Mouse (Mus musculus) cerebral cortex, adult 2 months (tissue): ENCODE measurements around the gene Ankrd2.

Experiments
- WGBS: fragments of 180-500 bp; shearing (Covaris S2); methylation state at CpG from one replicate; pipeline ENCODE4 v1.1.7; 2018; 5-methylcytosine and 5-hydroxymethylcytosine counted together

Ankrd2 gene

DNA sequence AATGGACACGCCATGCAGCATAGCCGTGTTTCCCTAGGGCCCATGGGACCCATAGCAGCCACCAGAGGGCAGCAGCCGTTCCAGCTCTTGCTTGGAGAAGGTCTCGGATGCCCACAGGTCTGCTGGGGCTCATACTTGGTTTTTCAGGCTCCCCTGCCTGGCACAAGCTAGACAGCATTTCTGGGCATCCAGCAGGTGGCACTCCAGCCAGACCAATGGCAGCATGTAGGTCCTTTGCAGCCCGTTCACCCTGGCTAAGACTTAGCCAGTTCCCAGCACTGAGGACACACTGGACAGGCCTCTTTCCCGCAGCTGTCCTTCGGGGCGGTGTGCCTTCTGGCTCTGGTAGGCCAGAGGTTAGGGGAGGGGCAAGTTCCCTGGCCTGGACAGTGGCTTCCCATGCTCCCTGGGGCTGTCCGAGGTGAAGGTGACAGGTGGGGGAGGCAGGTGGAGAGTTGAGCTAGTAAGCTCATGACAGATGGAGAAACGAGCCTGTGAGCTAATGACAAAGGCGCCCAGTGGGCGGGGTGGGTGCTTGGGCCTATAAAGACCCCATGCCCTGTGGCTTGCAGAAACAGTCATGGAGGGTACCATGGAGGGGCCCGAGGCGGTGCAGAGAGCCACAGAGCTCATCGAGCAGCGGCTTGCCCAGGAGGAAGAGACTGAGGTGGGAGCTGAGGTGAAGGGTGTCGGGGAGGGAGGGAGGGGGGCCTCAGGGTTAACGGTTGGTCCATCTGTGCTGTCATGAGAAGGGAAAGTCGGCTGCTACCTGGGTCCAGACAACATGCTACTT is at the start of gene Ankrd2:
Gene Ankrd2 (plus strand): TSS at position 545 of the 793 bp plus-strand sequence.
- 63% methylated on average over 19 of the region's 19 CpGs for WGBS

- 88% methylated on average over 4 of the region's 4 CpGs for WGBS
These were observed 48.6 kb upstream of the Ankrd2 start for GRCm38 (mm10) chr19:41987206-41987605.

DNA sequence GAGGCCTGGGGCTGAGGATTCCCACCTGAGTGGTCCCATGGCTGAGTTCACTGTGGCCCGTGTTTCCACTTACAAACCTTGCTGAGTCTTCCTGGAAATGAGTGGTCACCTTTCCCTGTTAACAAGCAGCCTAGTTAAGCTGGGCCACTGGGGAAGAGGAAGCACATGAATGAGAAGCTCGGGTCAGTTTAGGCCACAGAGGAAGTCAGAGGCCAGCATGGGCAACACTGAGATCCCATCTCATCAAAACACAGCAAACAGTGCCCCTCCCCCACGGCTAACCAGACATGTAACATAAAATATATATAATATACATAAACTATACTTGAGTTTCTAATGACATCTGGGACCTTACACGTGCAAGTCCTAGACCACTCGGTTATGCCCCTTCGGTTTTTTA is 46.0 kb upstream of the Ankrd2 start:
- WGBS: 81% methylated on average over 6 of the region's 6 CpGs

DNA sequence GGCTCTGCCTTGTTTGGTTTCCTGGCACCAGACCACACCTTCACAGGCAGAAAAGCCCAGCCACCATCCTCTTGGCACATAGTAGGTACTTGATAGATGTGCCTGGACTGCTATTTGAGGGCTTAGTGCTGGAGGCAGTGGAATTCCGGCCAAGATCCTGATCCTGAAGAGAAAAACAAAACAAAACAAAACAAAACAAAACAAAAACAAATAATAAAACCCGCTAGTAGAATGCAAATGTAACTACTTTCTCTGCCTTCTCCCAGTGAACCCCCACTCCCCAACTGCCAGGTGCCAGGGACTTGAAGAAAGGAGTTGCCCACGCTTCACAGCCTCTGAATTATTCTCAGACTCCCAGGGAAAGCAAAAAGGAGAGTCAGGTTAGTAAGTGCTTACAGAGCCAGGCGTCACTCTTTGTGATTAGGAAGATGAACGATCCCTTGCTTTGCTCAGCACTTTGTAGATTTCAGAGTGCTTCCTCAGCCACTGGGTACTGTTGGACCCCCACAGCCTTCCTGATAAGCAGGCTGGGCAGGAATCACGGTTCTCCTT is 43.8 kb upstream of the Ankrd2 start:
- WGBS: 47% methylated on average over 6 of the region's 6 CpGs

DNA sequence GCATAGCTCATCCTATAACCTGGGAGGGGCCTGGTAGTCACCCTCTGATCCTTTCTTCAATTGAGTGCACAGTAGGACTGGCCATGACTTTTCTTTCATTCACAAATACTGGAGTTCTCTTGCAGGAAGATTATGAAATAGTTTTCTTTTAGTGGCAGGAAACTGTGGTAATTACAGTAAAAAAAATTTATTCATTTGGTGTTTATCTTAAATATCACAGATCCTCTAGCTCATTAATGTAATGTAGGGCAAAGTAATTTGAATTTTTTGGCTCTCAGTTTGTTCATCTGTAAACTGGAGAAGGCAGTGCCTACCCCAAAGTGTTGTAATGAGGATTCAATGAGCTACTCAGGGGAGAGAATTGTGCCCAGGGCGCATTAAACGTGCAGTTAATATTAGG is 42.8 kb upstream of the Ankrd2 start:
- 54% methylated on average over 2 of the region's 2 CpGs for WGBS

DNA sequence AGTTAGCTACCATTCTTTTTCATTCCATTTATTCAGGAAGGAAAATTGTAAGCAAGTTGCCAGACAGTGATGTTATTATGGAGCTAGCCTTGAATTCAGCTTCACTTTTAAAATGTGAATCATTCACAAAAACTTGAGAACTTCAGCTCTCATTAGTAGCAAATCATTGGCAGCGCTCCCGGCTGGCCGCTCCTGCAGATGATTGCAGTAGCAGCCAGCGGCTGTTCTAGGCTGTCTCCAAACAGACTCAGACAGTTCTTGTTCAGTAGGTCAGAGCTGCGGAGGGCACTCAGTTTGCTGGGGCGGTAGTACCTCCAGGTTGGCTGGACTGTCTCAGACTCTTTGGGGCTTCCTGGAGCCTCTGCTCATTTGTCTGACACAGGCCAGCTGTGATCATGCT is 42.3 kb upstream of the Ankrd2 start:
- 25% methylated on average over 6 of the region's 6 CpGs for WGBS

GRCm38 (mm10) chr19:41994023-41994422 is 41.8 kb upstream of the Ankrd2 start:
- 94% methylated on average over 7 of the region's 7 CpGs for WGBS

DNA sequence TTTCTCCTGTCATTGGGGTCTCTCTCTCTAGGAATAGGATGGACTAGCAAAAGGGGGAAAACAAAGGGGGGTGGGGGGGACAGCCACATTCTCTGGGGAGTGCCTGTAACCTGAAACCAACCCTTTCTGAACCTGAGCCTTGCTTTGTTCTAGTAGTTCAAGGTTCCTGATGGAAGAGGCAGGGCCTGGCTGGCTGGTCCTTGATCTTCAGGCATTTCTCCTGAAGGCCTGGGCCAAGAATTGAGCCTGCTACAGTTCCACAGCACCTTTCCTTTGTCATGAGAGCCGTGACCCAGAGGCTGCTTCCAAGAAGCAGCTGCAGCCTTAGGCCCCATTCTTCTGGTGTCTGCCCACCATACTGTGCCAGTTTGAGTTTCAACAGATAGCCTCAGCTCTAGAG is 40.3 kb upstream of the Ankrd2 start:
- 85% methylated on average over 1 of the region's 1 CpGs for WGBS

DNA sequence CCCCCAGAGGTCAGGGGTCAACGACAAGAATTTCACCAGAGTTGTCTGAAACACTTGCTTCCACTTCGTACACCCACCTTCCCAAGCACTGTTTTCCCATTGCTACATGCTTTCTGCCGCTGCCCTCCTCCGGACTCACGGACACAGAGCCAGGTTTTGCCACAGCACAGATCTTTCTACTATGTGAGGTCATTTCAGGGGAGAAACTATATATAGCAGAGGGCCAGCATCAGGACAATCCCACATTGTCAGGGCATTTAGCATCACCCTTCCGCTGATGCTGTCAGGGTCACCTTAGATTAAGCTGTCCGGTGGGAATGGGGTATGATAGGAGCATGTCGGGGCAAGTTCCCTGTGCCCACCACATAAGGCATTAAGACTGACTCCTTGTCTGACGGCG is 38.7 kb upstream of the Ankrd2 start:
- WGBS: 92% methylated on average over 10 of the region's 10 CpGs

GRCm38 (mm10) chr19:41998770-41999548 is 36.8 kb upstream of the Ankrd2 start:
- WGBS: 87% methylated on average over 9 of the region's 9 CpGs

GRCm38 (mm10) chr19:41999688-42000283 is 36.0 kb upstream of the Ankrd2 start:
- WGBS: 82% methylated on average over 4 of the region's 4 CpGs

DNA sequence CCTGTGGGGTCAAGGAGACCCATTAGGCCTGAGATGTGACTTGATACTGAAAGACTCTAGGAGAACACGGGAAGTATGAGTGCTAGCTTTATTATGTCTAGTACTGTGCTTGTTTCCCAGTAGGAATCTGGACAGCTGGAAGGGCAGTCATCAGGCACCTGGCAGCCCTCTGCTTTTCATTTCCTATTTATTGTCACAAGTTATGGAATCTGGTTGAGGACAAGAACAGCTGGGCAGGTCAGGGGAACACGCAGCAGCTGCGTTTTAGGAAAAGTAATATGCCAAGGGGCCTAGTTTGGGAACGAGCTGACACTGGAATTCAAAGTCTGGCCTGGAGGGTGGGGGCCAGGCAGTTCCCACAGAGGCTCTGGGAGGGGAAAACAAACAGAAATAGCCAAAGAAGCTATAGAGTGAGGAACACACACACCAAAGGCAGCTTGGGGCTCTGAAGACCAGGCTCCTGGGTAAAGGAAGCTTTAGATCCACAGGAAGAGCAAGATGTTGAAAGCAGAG is 35.3 kb upstream of the Ankrd2 start:
- WGBS: 69% methylated on average over 4 of the region's 4 CpGs

DNA sequence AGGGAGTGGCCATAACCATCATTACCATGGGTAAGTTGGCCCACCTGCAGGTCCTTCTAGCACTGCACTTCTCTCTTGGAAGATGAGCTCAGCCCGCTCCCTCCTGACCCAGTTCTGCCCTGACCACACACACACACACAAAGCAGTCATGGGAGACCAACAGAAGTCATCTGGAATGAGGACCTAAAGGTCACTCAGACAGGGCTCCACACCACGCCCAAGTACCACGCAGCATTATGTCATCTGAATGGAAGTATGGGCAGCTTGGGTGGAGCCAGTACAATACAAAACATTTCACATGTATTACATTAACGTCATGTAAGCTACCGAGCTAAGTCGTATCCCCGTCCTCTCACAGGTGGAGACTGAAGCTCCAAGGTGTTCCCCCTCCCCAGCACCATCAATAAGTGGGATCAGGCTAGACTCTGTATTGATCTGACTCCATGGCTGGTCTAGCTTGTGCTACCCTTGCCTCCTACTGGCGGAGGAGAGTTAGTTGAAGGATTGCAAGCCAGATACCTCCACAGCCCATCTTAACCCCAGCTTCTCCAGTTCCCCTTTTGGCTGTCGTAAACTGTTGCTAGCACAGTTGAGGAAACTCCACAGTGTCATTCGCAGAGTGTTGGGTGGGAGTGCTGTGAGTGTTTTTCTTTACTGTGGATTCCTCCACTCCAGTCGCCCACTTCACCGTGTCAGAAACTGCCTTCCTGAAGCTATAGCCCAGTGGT is 34.4 kb upstream of the Ankrd2 start:
- 86% methylated on average over 12 of the region's 12 CpGs for WGBS

DNA sequence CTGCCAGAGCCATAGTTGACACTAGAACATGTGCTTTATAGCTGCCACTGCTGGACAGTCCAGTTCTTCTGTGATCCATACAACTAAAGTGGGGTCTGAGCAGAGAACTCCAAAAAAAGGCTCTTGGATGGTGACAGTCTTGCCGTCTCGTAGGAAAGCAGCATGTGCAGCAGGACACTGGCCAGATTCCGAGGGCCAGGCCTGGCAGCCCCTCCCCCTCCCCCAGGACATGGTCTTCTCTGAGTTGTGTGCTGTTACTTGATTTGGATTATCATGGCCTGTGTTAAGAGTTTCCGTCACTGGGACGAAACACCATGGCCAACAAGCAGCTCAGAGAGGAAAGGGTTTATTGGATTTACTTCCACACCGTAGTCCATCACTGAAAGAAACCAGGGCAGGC is 31.5 kb upstream of the Ankrd2 start:
- WGBS: 72% methylated on average over 6 of the region's 6 CpGs

DNA sequence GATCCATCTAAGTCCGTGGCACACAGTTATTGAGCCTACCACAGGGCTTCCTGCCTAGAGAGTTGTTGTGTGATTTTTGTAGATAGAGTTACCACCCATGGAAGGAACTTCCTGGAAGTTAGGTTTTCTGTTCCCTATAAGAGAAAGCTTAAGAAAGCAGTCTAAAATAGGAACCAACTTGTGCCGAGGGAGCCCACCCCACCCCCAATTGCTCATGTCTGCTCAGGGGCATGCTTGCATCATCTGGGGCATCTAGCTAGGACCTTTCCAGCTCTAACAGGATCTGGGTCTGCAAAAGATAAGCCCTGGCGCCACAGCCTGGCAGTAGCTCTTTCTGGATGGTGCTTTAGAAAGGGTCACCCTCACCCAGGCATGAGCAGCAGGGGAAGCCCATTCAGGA is 30.2 kb upstream of the Ankrd2 start:
- WGBS: 75% methylated on average over 3 of the region's 3 CpGs

- 84% methylated on average over 8 of the region's 8 CpGs for WGBS
These were observed 29.2 kb upstream of the Ankrd2 start for GRCm38 (mm10) chr19:42006568-42006967.

- 87% methylated on average over 3 of the region's 3 CpGs for WGBS
These were observed 27.2 kb upstream of the Ankrd2 start for GRCm38 (mm10) chr19:42008586-42008985.

- 72% methylated on average over 7 of the region's 7 CpGs for WGBS
These were observed 26.7 kb upstream of the Ankrd2 start for GRCm38 (mm10) chr19:42009067-42009466.

DNA sequence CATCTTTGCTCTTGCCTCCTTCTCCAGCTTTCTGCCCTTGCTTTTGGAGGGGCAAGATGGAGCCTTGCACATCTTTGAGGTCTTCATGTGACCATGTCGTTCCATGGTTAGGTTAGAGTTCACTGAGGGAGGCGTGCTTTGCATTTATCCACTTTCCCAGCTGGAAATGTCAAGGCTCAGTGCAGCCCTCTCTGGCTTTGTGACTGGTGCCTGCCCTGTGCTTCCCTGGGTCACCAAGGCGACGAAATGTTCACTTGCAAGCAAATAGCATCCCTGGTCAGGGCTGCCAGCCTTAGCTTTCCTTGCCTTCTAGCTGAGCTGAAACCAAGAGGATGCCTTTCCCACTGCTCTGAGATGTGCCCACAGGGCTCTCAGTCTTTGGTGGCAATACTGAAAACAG is 25.4 kb upstream of the Ankrd2 start:
- 85% methylated on average over 4 of the region's 4 CpGs for WGBS

DNA sequence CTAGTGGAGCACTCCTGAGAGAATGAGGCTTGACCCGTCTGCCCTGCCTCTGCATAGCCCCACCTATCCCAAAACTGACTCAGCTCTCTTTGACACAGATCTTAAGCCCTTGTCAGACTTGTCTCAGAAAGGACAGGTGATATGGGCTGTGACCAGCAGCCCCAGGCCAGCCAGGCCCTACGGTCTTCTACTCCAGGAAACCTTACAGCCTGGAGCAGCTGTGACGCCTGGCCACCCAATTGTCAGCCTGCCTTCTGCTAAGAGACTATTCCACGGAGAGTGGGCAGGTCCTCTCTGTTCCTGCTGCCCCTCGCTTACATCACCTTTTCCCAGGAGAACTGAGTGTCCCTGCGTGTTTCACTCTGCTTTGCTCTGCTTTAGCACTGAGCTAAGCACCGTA is 24.7 kb upstream of the Ankrd2 start:
- 97% methylated on average over 7 of the region's 7 CpGs for WGBS

- WGBS: 92% methylated on average over 3 of the region's 3 CpGs
These were observed 21.5 kb upstream of the Ankrd2 start for GRCm38 (mm10) chr19:42014231-42014825.
